Mouse (Mus musculus): ENCODE data around the gene Mrpl1. TPM values are rescaled to one million over a fixed set of nuclear protein-coding genes. Genes with fewer than 3 reads are reported as not detected.
A peak's percentile ranks its signal among the peaks of the same experiment; 100 is the strongest.

Gene Mrpl1
- 10 to 100 TPM; 32.0 to 32.3 TPM for total RNA-seq (2021)
- long read RNA-seq, experiment 1, transcript Mrpl1-201 (9 exons, 3,431 nt): major isoform, 30 of 39 reads
- long read RNA-seq, experiment 1, partial matches to known transcripts: 5 of 39 reads
- long read RNA-seq, experiment 1, other reads (novel, unspliced or antisense): 4 of 39 reads
- long read RNA-seq, experiment 2, transcript Mrpl1-201 (9 exons, 3,431 nt): major isoform, 14 of 19 reads
- long read RNA-seq, experiment 2, partial matches to known transcripts: 1 of 19 reads
- long read RNA-seq, experiment 2, other reads (novel, unspliced or antisense): 4 of 19 reads

GRCm38 (mm10) chr5:96209459-96209858 is at the start of gene Mrpl1:
Gene Mrpl1 (plus strand): TSS chr5:96209493.
- DNase-seq: peak; percentile 51 to 64

GRCm38 (mm10) chr5:96160467-96161262 is 48.6 kb upstream of the Mrpl1 start:
- peak; percentile 67 to 74 for DNase-seq

GRCm38 (mm10) chr5:96161263-96161577 is 48.1 kb upstream of the Mrpl1 start:
- DNase-seq: no peak

- DNase-seq: peak; percentile 55 to 76
Measured at GRCm38 (mm10) chr5:96161578-96162398, 47.5 kb upstream of the Mrpl1 start.

- DNase-seq: peak; percentile 89 to 92
Measured at GRCm38 (mm10) chr5:96162399-96163331, 46.6 kb upstream of the Mrpl1 start.

- DNase-seq: no peak
Measured at GRCm38 (mm10) chr5:96163396-96164020, 45.8 kb upstream of the Mrpl1 start.

- DNase-seq: peak; percentile 62 to 79
Measured at GRCm38 (mm10) chr5:96164021-96164411, 45.3 kb upstream of the Mrpl1 start, which contains the start of gene Cnot6l. Gene Cnot6l (minus strand): TSS chr5:96164171.

- no peak for DNase-seq
Measured at GRCm38 (mm10) chr5:96166761-96167160, 42.5 kb upstream of the Mrpl1 start.

GRCm38 (mm10) chr5:96170443-96170842 is 38.9 kb upstream of the Mrpl1 start:
- no peak for DNase-seq

- no peak for DNase-seq
Measured at GRCm38 (mm10) chr5:96171765-96172164, 37.5 kb upstream of the Mrpl1 start.

GRCm38 (mm10) chr5:96176121-96176520 is 33.2 kb upstream of the Mrpl1 start:
- DNase-seq: peak; percentile 19 to 65

- DNase-seq: peak; percentile 21 to 38
Measured at GRCm38 (mm10) chr5:96176879-96177358, 32.4 kb upstream of the Mrpl1 start.

GRCm38 (mm10) chr5:96183211-96183610 is 26.1 kb upstream of the Mrpl1 start:
- DNase-seq: no peak

GRCm38 (mm10) chr5:96183987-96184386 is 25.3 kb upstream of the Mrpl1 start:
- peak in 1 of 2 experiments; percentile 18 for DNase-seq

- DNase-seq: no peak
Measured at GRCm38 (mm10) chr5:96189761-96190160, 19.5 kb upstream of the Mrpl1 start.

- no peak for DNase-seq
Measured at GRCm38 (mm10) chr5:96191251-96191650, 18.0 kb upstream of the Mrpl1 start.

- peak in 1 of 2 experiments; percentile 64 for DNase-seq
Measured at GRCm38 (mm10) chr5:96196547-96197052, 12.7 kb upstream of the Mrpl1 start.

- no peak for DNase-seq
Measured at GRCm38 (mm10) chr5:96198271-96198670, 11.0 kb upstream of the Mrpl1 start.

GRCm38 (mm10) chr5:96200269-96200668 is 9.0 kb upstream of the Mrpl1 start:
- DNase-seq: no peak

- DNase-seq: no peak
Measured at GRCm38 (mm10) chr5:96201462-96202154, 7.7 kb upstream of the Mrpl1 start.

Measured in heart, adult 18-20 months (tissue).